Mouse (Mus musculus): ENCODE results near the gene Pak7.

Pak7 gene

DNA sequence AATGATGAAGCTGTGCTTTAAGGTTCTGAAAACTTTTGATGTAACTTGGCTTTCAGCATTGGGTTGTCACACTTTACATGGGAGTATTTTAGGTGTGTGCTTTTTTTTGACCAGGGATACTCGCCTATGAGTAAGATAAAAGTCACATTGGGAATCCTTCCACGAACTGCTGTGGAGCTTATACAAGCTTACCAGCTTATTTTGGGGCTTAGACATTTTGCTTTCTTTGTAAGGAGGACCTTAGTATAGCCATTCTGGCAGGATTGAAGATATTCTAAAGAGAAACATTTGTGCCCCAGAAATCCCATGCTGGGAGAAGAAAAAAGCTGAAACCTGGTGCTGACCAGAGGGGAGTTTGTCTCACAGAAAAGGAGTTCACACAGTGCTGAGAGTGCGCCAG is 212.7 kb downstream of the Pak7 start:
- DNase-seq (ENCODE audit: low read depth, low spot score) = no peak

DNA sequence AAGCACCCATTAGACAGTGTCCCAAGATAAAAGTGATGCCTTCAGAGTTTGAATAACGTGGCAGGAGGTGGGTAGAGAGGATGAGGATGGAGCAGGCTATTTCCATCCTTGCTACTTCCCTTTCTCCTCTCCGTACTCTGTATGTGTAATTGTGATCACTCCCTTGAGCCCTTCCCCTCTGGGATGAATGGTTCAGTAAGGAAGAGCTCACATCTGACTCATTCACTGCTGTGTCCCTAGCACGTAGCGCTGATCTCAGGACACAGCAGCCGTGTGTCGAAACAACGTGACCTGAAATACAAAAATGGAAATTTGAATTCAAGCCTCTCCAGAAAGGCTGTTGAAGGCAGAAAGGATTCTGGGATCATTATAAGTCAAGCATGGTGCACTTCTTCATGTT is 237.0 kb downstream of the Pak7 start:
- DNase-seq (ENCODE audit: low read depth, low spot score) = no peak

DNA sequence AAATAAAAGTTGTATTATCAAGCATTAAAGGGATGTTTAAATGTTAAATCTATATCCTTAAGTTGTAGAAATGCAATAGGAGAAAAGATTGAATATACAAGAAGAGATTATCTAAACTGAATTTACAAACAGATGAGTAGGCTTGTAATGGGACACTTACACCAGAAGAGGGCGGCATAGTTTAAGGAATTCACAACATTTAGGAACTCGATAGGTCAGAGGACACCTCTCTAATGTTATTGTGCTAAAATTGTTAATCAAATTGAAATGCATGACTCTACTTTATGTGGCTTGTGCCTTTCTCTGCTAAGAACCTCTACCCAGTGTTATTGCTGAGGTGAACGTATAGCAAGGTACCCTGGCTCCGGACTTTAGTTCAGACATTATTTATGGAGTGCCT is 238.2 kb downstream of the Pak7 start:
- DNase-seq (ENCODE audit: low read depth, low spot score) = peak; percentile 31

DNA sequence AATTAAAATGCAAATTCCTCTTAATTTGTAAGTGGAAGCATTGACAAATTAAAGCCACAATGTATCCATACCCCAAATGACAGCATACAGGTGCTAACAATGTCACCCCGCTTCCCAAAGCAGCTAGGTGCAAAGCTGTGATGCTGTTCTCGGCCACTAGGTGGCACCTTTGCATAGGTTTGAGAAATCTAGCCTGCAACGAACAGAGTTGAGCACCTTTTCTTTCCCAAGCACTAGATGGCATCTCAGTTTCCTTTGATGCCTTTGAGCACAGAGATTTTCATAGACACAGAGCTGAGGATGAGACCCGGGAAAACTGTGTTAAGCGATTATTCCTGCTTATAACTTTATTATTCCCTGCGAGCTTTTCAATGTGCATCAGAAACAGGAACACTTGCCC is 238.8 kb downstream of the Pak7 start:
- peak; percentile 74 for DNase-seq (ENCODE audit: low read depth, low spot score)

DNA sequence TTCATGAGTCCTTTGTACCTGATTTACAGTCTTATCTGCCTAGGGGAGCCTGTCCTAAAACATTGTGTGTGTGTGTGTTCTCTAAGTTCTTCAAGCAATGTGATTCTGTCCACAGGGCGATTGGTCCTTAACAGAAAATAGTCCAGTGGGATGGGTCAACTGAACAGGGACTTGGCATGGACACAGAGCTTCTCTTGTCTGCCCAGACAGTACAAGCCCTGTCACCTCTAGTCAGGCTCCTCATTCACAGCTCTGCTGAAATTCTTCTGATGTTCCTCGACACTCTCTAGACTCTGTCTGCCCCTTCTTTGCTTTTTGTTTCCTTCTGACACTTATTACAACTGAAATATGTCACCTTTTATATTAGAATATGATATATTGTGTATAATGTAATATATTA is 247.0 kb downstream of the Pak7 start:
- no peak for DNase-seq (ENCODE audit: low read depth, low spot score)

DNA sequence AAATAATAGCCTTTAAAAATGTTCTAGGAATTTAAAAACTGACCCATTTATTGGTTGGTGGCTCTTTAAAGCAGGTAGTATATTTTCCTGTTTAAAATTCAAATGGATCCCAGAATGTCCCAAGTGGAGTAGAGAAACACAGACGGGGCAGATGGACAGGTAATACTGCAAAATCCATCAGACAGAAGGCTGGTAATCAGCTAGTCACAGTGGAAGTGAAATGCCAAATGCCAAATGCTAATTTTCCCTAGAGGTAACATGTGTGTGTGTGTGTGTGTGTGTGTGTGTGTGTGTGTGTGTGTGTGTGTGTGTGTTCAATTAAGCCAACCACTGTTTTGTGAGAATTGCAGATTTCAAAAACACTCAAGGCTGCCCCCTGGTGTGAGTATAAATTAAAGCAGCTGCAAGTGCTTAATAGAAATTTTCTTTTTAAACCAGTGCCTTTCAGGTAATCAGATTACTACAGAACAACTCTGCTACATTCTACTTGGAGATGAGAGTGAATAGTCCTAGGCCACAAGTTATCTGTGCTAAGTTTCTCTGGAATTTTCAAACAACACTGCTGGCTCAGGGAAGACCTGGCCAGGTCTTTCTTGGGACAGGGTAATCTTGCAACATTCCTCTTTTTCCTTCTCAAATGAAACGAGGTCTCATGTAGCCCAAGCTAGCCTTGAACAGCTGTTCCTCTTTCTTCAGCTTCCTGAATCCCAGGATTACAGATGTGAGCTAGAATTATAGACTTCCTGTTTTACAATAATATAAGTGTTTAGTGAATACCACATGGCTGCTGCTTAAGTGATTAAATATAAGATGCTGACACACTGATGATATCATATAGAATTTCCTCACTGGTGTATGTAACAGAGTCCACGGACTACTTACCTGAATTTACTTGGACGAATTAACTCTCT is 248.4 kb downstream of the Pak7 start:
- DNase-seq (ENCODE audit: low read depth, low spot score) = no peak

DNA sequence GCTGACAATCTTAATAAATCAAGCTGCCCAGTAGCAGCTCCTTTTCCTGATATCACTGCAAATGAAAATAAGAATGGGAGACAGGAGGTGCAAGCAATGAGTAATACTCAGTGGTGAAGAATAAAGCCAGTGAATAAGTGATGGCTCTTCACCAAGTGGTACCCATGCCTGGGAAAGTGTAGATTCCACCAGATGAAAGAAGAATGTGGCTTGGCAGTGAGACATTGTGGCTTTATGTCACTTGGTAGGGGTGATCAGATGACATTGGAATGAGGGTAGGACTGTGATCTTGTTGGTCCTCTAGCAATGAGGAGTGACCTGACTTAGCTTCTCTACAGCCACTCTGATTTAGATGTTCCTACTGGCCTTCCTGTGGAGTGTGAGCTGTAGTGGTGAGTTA is 249.3 kb downstream of the Pak7 start:
- no peak for DNase-seq (ENCODE audit: low read depth, low spot score)

DNA sequence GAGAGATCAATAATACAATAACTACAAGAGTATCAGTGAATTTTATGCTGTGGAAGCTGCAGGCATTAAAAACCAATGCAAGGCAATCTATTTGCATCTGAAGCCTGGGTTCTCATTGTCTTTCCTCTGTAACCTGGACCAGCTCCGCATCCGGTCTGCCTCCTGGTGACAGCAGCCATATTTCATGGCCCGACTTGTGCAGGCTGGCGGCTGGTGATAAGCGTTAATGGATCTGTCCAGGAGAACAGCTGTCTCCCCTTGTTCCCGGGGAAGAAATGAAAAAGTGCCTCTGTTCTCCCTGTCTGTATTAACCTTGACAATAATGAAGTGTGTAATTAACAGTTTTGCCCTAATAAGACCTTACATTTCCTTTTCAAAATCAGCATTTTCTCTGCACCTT is 265.9 kb downstream of the Pak7 start:
- no peak for DNase-seq (ENCODE audit: low read depth, low spot score)

DNA sequence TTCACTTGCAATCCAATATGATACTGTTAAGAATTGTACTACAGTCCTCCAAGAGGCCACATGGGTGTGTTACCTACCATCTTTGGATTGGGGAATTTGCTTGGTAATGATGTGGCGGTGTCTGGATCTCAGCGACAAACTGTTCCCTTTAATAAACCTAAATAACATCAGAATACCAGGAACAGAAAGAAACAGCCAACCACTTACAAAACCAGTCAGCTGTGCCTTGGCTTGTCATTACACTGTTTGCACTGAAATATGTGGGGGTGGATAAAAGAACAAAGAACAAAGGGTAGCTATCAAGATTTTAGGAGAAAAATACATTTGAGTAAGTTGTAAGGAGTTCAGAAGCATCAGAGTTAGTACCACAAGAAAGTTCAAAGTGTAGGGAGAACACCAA is 269.8 kb downstream of the Pak7 start:
- no peak for DNase-seq (ENCODE audit: low read depth, low spot score)

DNA sequence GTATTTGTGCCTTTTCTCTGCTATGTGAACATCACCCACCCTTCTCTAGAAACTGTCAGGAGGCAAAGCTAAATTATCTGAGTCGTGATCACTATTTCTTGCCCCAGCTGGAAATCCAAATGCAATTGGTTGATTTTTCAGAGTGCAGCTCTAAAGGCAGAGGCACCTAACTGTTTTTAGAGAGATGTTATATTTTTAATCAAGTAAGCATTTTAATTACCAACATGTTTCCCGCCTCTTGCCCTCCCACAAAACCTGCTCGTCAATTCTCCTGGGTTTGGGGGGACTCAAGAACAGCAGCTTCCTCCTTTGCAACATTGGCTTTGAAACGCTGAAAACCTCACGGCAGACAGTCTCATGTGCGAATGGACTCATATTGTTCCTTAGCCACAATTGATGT is 274.4 kb downstream of the Pak7 start:
- DNase-seq (ENCODE audit: low read depth, low spot score) = no peak

DNA sequence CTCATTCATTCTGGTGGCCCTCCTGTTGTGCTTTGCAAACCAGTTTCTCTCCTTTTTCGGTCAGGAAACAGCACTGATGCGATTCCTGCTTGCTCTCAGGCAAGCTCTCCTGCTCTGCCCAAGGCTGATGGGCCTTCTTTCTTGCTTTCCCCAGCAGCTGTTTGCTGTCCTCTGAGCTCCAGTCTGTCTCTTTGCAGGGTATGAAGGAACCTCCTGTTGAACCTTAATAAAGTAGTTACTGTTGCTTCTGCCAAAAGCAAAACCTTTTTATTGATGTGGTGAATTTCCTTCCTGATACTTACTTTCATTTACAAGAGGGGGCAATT is 278.8 kb downstream of the Pak7 start:
- no peak for DNase-seq (ENCODE audit: low read depth, low spot score)

DNA sequence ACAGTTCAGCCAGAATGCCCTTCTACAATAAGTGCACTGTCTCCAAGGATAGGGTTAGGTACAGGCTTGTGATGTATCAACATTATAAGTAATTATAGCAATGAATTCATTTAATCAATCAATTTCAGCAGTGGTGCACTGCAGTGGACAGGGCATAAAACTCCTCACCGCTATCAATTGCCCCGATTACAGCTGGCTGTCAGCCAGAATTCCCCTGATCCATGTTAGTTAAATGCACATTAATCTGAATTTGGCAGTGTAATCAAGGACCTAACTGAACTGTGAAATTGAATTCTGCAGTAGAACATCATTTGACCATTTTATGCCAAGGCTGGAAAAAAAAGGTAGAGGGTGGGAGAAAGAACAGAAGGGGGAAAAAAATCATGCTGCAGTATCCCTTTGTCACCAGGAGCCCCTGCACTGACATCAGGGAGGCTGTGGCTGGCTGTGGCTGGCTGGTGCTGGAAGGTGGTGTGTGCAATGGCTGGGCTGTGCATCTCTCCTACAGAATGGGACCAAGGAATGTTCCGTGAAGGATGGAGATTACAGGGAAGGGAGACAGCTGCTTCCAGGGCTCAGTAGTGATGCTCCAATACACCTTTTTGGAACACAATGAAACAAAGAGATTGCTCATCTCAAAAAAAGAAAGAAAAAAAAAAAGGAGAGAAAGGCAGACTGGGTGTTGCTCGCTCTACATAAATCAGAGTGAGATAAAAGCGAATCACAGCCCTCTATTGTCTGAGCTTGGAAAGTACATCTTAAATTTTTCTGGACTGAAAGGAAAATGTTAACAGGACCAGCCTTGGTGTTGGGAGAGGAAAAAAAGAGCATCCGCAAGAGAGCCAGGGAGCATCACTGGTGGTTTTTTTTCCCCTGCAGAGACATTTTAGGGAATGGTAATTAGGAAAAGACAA is 279.4 kb downstream of the Pak7 start:
- peak; percentile 37 for DNase-seq (ENCODE audit: low read depth, low spot score)

DNA sequence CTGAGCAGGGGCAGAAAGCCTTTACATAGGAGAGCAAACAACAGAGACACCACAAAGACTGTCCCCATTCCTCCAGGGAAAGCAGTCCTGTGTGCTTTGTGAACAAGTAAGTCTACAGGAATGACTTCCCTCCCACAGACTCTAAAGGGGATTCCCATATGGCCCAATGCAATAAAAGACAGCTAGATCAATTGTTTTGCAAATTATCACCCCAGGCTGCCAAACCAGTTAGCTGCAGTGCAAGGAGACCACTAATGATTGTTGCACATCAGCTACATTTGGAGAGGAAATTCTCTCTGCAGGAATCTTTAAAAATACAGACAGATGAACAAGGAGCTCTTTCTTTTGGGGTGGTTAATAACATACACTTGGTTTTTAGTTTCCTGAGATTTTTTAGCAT is 280.2 kb downstream of the Pak7 start:
- no peak for DNase-seq (ENCODE audit: low read depth, low spot score)

DNA sequence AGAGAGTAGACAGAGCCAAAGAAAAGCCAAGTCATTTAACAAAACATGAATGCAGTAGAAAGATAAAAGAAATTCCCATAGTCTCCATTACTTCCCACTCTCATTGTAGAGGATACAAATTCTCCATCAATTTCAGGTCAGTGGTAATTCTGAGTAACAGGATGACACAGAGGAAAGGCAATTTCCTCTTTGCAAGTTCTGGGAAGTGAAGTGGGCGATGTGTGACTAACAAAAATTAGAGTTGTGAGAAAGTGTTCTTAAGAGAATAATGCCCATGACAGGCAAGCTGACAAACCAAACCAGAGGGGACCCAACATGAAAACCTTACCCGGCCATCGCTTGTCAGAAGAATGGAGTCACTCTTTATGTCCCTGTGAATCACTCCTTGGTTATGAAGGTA is 290.6 kb downstream of the Pak7 start:
- DNase-seq (ENCODE audit: low read depth, low spot score) = no peak

DNA sequence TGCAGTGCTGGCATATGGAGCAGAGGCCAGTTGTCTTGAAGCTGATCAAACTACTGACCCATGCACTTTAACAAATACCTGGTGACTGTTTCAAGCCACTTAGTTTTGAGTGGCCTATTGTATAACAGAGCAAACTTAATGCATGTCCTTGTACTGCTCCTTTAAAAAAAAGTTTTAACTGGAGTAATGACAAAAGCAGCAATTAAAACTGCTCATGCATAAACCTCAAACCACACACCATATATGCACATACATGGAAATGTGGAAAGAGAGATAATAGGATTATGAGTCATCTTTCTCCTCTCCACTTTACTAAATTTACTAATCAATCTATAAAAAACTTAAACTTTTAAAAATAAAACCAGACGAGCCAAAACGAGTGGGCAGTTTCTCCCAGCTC is 291.8 kb downstream of the Pak7 start:
- DNase-seq (ENCODE audit: low read depth, low spot score) = no peak

DNA sequence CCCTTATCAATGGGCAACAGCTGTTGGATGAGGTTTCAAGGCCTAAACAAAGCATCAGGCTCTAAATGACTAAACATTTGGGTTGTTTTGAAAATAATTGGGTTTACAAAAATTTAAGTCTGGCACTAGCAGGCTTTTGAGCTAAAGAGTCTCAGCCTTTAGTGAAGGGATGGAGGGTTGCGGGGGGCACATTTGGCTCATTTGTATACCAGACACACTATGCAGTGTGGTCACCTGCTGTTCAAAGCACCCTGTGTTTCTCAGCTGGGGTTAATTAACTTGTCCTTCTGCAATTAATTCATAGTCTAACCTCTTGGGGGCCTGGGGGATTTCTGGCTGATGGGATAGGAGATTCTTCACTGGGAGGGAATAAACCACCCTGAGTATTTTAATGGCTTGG is 323.4 kb downstream of the Pak7 start:
- no peak for DNase-seq (ENCODE audit: low read depth, low spot score)

DNA sequence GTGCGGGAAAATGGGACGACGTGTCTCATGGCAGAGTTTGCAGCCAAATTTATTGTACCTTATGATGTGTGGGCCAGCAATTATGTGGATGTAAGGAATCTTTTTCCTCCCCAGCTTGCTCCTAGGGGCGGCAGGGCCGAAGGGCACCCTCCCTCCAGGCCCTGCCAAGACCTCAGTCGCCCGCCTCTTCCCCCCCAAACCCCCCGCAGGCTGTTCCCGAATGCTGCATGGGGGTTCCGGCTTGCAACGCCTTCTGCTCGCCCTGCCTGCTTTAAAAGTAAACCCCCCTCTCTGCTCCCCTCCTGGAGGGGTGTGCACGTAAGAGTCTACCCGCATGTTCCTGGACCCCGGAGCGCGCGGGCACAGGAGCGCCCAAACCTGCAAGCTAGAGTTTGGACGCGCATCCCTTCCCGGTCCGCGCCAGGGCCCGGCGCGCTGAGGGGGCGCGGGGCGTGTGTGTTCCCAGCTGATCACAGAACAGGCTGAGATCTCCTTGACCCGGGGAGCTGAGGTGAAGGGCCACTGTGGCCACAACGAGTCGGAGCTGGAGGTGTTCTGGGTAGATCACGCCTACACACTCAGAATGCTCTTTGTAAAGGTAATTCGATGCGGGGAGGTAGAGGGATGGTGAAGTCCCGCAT is 328.6 kb downstream of the Pak7 start:
- no peak for DNase-seq (ENCODE audit: low read depth, low spot score)

DNA sequence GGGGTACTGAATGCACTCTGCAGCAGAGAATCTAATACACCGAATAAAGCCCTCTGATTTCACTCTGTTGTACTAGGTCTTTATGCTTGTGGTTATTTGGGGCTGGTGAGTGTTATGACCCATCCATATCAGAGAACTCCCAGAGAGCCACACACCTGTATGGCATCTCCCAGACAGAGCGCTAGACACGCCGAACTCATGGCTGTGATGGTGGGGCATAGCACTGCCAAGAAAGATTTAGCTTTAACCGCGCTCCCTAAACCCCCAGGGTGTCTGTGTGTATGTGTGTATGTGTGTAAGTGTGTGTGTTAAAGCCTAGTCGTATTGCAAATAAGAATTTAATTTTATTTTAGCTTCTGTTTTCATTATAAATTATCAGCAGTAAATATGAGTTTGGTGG is 329.4 kb downstream of the Pak7 start:
- DNase-seq (ENCODE audit: low read depth, low spot score) = no peak

DNA sequence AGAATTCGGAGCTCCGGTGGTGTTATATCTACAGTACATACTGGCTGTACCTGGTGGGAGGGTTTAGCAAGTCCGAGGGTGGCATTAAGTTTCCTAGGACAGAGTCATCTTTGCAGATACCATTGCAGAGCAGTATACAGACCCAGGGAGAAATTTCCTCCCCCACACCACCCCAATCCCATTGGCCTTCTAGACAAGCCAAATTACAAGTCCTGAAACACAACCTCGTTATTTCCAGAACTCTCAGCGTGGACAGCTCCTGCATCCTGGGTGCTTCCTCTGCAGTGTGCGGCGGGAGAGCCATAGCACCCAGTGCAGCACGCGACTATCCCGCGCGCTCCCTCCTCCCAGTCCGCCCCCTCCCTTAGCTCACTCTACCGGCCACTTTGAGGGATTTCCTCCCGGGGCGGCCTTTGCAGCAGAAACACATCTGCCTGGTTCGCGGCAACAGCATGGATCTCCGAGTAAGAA is 329.9 kb downstream of the Pak7 start:
- no peak for DNase-seq (ENCODE audit: low read depth, low spot score)

DNA sequence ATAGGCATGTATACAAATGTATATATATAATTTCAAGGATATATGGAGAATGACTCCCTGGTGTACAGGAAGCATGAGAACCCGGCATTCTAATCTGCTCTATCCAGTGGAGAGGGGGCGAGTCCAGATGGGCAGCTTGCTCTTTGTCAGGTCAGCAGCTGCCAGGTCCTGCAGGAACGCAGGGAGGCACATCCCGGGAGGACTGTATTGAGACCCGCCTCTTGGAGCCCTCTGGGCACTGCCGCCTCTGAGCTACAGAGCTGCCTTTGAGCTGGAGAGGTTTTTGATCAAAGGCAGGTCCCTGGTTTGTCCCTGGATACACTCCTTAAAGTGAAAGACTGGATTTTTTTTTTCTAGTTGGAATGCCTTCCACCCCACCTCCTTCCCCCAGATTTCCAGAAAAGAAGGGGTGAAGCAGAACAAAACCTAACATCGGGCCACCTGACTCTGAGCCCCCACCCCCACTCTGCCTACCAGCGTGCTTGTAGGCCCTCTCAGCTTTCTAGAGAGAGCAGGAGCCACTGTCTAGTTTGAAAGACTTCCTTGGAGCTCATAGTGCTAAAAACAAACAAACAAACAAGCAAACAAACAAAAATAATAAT is 336.0 kb downstream of the Pak7 start, which contains the start of gene Lamp5:
TSS of gene Lamp5 (plus strand) at position 552 of the 602 bp plus-strand sequence.
- no peak for DNase-seq (ENCODE audit: low read depth, low spot score)

DNA sequence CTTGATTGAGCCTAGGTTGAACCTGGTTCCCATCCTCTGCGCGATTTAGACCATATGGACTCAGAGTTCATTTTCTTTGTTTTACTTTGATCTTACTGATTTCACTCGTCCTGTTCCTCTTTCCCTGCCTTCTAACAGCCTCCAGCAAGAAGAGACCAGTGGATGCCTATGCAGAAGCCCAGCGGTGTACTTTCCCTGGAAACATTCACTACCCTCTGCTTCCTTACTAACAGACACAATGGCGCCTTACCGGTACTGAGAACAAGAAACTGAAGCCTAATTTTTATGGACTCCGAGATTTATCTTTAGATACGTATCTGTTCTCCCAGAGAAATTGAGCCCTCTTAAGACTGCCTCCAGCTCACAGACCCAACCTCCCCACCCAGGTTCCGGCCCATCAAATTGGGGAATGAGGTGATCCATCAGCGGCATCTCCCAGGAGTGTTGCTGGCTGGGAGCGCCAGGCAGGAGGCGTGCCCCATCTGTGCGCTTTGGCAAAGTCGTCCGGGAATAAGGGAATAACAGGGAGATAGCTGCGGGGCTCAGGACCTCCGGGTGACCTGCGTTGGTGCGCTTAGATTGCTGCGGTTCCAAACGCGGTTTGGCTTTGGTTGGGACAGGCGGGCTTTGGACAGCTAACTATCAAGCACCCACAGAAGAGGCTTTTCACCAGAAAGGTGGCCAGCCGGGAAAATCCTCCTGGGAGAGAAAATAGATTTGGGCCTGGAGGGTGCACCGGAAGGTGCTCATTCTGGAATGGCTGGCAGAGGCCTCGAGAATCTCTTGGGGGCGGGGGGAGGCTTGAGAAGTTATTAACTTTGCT is 336.8 kb downstream of the Pak7 start:
- DNase-seq (ENCODE audit: low read depth, low spot score) = no peak
